Mouse (Mus musculus): ENCODE results near the gene Olfr671. TPM values are rescaled to one million over a fixed set of nuclear protein-coding genes. Genes with fewer than 3 reads are reported as not detected.

Gene Olfr671
- polyA plus RNA-seq (2014; fragmentation: Illumina TruSeq; extraction: RNeasy Lipid Tissue Mini Kit (QIAGEN cat#74804); ENCODE audit: low read depth, low replicate concordance), result not detected

DNA sequence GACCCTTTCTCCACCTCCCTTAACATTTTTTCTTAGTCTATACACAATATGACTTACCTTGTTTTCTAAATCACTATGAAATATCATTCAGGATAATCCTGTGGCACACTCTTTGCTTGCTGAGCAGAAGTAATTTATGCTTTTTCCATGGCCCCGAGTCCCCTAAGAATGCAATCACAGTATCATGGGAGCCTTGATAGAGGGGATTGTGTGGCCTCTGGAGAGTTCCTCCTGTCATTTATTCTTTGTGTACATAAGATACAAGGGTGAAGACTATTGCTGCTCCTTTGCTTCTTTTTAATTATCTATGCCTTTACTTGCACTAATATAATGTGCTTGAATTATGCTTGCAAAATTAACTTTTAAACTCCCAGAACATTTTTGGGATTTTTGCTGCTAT is at the start of gene Olfr671:
Gene Olfr671, minus strand, starts transcription at position 101 of the 400 bp plus-strand sequence.

DNA sequence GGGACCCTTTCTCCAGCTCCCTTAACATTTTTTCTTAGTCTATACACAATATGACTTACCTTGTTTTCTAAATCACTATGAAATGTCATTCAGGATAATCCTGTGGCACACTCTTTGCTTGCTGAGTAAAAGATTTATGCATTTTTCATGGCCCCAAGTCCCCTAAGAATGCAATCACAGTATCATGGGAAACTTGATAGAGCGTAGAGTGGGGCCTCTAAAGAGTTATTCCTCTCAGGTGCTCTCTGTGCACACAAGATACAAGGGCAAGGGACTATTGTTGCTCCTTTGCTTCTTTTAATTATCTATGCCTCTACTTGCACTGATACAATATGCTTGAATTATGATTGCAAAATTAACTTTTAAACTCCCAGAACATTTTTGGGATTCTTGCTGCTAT is 49.4 kb upstream of the Olfr671 start, which contains the start of gene Olfr675:
Gene Olfr675, minus strand, starts transcription at position 101 of the 400 bp plus-strand sequence.

DNA sequence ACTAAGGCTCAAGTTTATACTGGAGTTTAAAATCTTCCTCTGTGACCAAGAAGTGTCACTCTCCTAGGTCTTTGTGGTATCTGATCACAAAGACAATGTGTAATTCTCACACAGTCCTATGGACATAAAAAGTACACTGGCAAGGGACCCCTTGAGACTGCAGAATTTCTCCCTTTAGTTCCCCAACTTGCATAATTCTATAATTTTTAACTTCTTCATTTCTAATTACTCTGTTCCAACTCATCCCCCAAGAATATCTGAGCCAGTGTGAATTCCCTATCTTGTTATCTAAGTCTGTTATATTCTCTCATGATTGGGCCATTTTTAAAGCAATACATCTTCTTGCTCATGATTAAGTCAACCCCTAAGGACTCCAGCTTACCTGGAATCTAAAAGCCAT is 23.0 kb upstream of the Olfr671 start, which contains the start of gene Olfr672:
Gene Olfr672, minus strand, starts transcription at position 101 of the 400 bp plus-strand sequence.

DNA sequence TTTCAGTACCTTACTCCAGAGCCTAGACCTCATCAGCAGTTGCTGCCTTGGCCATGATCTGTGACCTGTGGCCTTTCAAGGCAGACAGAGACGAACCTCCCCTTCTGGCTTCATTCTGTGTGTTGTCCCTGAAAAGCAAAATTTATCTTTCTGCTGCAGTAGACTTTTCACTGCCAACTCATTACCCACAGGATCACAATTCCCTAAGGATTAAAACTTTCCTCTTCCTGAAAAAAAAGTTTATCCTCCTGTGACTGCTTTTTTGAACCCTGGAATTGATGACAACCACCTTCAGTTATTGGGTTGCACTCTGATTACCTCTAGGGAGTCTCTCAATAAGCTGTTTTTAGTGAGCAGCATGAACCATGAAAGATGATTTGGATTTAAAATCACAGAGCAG is 16.4 kb downstream of the Olfr671 start, which contains the start of gene Olfr670:
Gene Olfr670, minus strand, starts transcription at position 101 of the 400 bp plus-strand sequence.

GRCm38 (mm10) chr7:104933940-104934339 is 45.0 kb downstream of the Olfr671 start, which contains the start of gene Olfr669:
Gene Olfr669 (plus strand): TSS chr7:104934240.

GRCm38 (mm10) chr7:104927957-104928356 is 51.0 kb downstream of the Olfr671 start, which contains the start of gene Olfr668:
Gene Olfr668 (minus strand): TSS chr7:104928057.

Other genes starting within 250 kb of the Olfr671 start
- gene Usp17le, start 201.7 kb downstream of the Olfr671 start, polyA plus RNA-seq (2014; fragmentation: Illumina TruSeq; extraction: RNeasy Lipid Tissue Mini Kit (QIAGEN cat#74804); ENCODE audit: low read depth, low replicate concordance), result not detected
- not detected for gene Usp17lb, start 136.5 kb downstream of the Olfr671 start, polyA plus RNA-seq (2014; fragmentation: Illumina TruSeq; extraction: RNeasy Lipid Tissue Mini Kit (QIAGEN cat#74804); ENCODE audit: low read depth, low replicate concordance)
- not detected for gene Usp17la, start 122.1 kb downstream of the Olfr671 start, polyA plus RNA-seq (2014; fragmentation: Illumina TruSeq; extraction: RNeasy Lipid Tissue Mini Kit (QIAGEN cat#74804); ENCODE audit: low read depth, low replicate concordance)
- not detected for gene Olfr665, start 101.1 kb downstream of the Olfr671 start, polyA plus RNA-seq (2014; fragmentation: Illumina TruSeq; extraction: RNeasy Lipid Tissue Mini Kit (QIAGEN cat#74804); ENCODE audit: low read depth, low replicate concordance)
- not detected for gene Olfr666, start 83.2 kb downstream of the Olfr671 start, polyA plus RNA-seq (2014; fragmentation: Illumina TruSeq; extraction: RNeasy Lipid Tissue Mini Kit (QIAGEN cat#74804); ENCODE audit: low read depth, low replicate concordance)
- not detected for gene Olfr667, start 57.6 kb downstream of the Olfr671 start, polyA plus RNA-seq (2014; fragmentation: Illumina TruSeq; extraction: RNeasy Lipid Tissue Mini Kit (QIAGEN cat#74804); ENCODE audit: low read depth, low replicate concordance)
- not detected for gene Olfr668, start 51.1 kb downstream of the Olfr671 start, polyA plus RNA-seq (2014; fragmentation: Illumina TruSeq; extraction: RNeasy Lipid Tissue Mini Kit (QIAGEN cat#74804); ENCODE audit: low read depth, low replicate concordance)
- not detected for gene Olfr669, start 44.9 kb downstream of the Olfr671 start, polyA plus RNA-seq (2014; fragmentation: Illumina TruSeq; extraction: RNeasy Lipid Tissue Mini Kit (QIAGEN cat#74804); ENCODE audit: low read depth, low replicate concordance)
- gene Olfr670, start 16.5 kb downstream of the Olfr671 start, polyA plus RNA-seq (2014; fragmentation: Illumina TruSeq; extraction: RNeasy Lipid Tissue Mini Kit (QIAGEN cat#74804); ENCODE audit: low read depth, low replicate concordance), result not detected
- not detected for gene Olfr672, start 22.9 kb upstream of the Olfr671 start, polyA plus RNA-seq (2014; fragmentation: Illumina TruSeq; extraction: RNeasy Lipid Tissue Mini Kit (QIAGEN cat#74804); ENCODE audit: low read depth, low replicate concordance)
- gene Olfr675, start 49.3 kb upstream of the Olfr671 start, polyA plus RNA-seq (2014; fragmentation: Illumina TruSeq; extraction: RNeasy Lipid Tissue Mini Kit (QIAGEN cat#74804); ENCODE audit: low read depth, low replicate concordance), result not detected
- gene Olfr676, start 53.6 kb upstream of the Olfr671 start, polyA plus RNA-seq (2014; fragmentation: Illumina TruSeq; extraction: RNeasy Lipid Tissue Mini Kit (QIAGEN cat#74804); ENCODE audit: low read depth, low replicate concordance), result not detected
- gene Olfr677, start 72.2 kb upstream of the Olfr671 start, polyA plus RNA-seq (2014; fragmentation: Illumina TruSeq; extraction: RNeasy Lipid Tissue Mini Kit (QIAGEN cat#74804); ENCODE audit: low read depth, low replicate concordance), result not detected
- not detected for gene Olfr678, start 85.3 kb upstream of the Olfr671 start, polyA plus RNA-seq (2014; fragmentation: Illumina TruSeq; extraction: RNeasy Lipid Tissue Mini Kit (QIAGEN cat#74804); ENCODE audit: low read depth, low replicate concordance)
- gene Olfr679, start 102.1 kb upstream of the Olfr671 start, polyA plus RNA-seq (2014; fragmentation: Illumina TruSeq; extraction: RNeasy Lipid Tissue Mini Kit (QIAGEN cat#74804); ENCODE audit: low read depth, low replicate concordance), result not detected
- not detected for gene Olfr680-ps1, start 113.7 kb upstream of the Olfr671 start, polyA plus RNA-seq (2014; fragmentation: Illumina TruSeq; extraction: RNeasy Lipid Tissue Mini Kit (QIAGEN cat#74804); ENCODE audit: low read depth, low replicate concordance)
- gene Olfr681, start 137.7 kb upstream of the Olfr671 start, polyA plus RNA-seq (2014; fragmentation: Illumina TruSeq; extraction: RNeasy Lipid Tissue Mini Kit (QIAGEN cat#74804); ENCODE audit: low read depth, low replicate concordance), result not detected
- not detected for gene Olfr683, start 167.9 kb upstream of the Olfr671 start, polyA plus RNA-seq (2014; fragmentation: Illumina TruSeq; extraction: RNeasy Lipid Tissue Mini Kit (QIAGEN cat#74804); ENCODE audit: low read depth, low replicate concordance)
- gene Olfr684, start 184.5 kb upstream of the Olfr671 start, polyA plus RNA-seq (2014; fragmentation: Illumina TruSeq; extraction: RNeasy Lipid Tissue Mini Kit (QIAGEN cat#74804); ENCODE audit: low read depth, low replicate concordance), result not detected
- not detected for gene Olfr685, start 206.9 kb upstream of the Olfr671 start, polyA plus RNA-seq (2014; fragmentation: Illumina TruSeq; extraction: RNeasy Lipid Tissue Mini Kit (QIAGEN cat#74804); ENCODE audit: low read depth, low replicate concordance)
- not detected for gene Olfr686, start 228.4 kb upstream of the Olfr671 start, polyA plus RNA-seq (2014; fragmentation: Illumina TruSeq; extraction: RNeasy Lipid Tissue Mini Kit (QIAGEN cat#74804); ENCODE audit: low read depth, low replicate concordance)

Measured in liver, adult 10 weeks (tissue).